Mouse (Mus musculus) bone marrow macrophage, adult 2 months (primary cell): Measurements from ENCODE around the gene Col6a1. TPM values are rescaled to one million over a fixed set of nuclear protein-coding genes. Genes with fewer than 3 reads are reported as not detected.

Source experiments
- H3K27ac ChIP-seq: 2 replicates; pipeline ENCODE4 v1.5.1; 2012; ENCODE audit warnings: low read depth, low read length; ENCODE audit not compliant: insufficient read depth
- H3K4me1 ChIP-seq: 2 replicates; pipeline ENCODE4 v1.6.1; 2012; ENCODE audit warnings: low read length; ENCODE audit not compliant: control insufficient read depth, insufficient read depth
- H3K4me3 ChIP-seq: 2 replicates; pipeline ENCODE4 v1.5.1; 2012; ENCODE audit warnings: mild to moderate bottlenecking, low read length, moderate library complexity; ENCODE audit not compliant: insufficient read depth
- CTCF ChIP-seq: IDR thresholded peaks from 2 replicates; pipeline ENCODE4 v1.5.1; 2012; ENCODE audit warnings: low read depth, mild to moderate bottlenecking, low read length, moderate library complexity
- POLR2A ChIP-seq: IDR thresholded peaks from 2 replicates; pipeline ENCODE4 v1.6.1; 2012; ENCODE audit warnings: mild to moderate bottlenecking, low read depth, low read length, borderline replicate concordance
- polyA plus RNA-seq: library from polyadenylated mRNA; stranded (reverse); fragments of >200 nt; gene quantifications from 2 replicates; pipeline ENCODE4 v1.2.4, GENCODE M21; 2012; ENCODE audit not compliant: missing spikeins, insufficient read depth, insufficient read length

The Col6a1 gene
- polyA plus RNA-seq, 1 experiment = 3.8 TPM

DNA sequence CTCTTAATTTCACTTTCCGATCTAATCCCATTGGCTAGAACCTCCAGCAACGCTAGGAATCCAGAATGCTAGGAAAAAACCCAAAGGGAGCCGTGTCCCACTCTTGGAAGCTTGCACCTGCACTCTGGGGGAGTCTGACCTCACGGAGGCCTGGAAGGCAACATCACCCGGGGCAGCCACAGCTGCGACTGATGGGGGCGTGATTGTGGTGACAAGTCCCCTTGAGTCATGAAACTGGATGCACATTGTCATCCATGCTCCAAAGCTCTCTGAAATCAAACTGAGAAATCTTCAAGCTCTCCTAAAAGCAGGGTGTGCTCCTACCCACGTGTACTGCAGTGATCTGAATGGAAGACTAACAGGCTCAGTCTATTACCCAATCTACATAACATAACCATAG, 10.8 kb upstream of the Col6a1 start:
- TF ChIP-seq POLR2A = no peak
- no peak for TF ChIP-seq CTCF
- no peaks in the 10 kb centered on the region for H3K4me1 ChIP-seq

DNA sequence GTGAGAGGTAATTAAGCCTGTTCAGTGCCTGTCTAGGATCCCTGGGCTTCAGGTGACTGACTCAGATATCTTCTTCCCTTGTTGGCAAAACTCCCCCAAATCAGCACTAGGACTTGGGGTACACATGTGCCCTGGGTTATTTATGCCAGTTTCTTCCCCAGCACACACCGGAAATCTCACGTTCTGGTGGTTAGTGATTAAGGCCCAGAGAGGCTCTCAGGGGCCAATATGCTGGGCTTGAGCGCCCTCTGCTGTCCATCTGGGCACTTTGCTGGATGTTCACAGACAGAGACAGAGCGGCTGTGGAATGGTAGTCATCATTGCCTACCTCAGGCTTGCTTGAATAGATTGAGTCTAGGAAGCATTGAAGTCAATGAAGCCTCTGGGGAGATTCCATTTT, 9.0 kb upstream of the Col6a1 start:
- Histone ChIP-seq H3K4me1 (no peaks in the 10 kb centered on the region), H3K27ac (no peak overlapping the region), H3K4me3 (no peak overlapping the region)
- peak; percentile 86 for TF ChIP-seq CTCF
- no peak for TF ChIP-seq POLR2A

More for the DNA sequence above, 10.8 kb upstream of the Col6a1 start:
- Histone ChIP-seq H3K27ac (no peak overlapping the region), H3K4me3 (no peak overlapping the region)

DNA sequence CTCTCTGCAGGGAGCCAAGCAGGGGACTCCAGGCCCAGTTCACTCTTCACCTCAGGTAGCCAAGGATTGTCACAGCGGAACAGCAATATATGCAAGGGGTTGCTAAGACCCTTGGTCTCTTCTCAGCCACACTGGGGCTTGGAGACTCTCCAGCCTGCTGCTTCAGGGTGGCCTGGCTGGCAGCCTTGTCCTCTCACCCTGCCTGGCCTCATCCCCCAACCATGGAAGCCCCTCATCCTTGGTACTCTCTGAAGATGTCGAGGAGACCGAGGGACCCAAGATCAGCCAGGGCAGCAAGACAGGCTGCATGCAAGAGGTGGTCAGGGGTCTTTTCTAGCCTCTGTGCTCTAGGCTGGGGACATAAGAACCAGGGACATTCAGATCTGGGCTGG, 7.7 kb upstream of the Col6a1 start:
- TF ChIP-seq POLR2A = no peak
- H3K4me3 ChIP-seq = no peak overlapping the region
- no peak overlapping the region for H3K27ac ChIP-seq
- H3K4me1 ChIP-seq = no peaks in the 10 kb centered on the region

DNA sequence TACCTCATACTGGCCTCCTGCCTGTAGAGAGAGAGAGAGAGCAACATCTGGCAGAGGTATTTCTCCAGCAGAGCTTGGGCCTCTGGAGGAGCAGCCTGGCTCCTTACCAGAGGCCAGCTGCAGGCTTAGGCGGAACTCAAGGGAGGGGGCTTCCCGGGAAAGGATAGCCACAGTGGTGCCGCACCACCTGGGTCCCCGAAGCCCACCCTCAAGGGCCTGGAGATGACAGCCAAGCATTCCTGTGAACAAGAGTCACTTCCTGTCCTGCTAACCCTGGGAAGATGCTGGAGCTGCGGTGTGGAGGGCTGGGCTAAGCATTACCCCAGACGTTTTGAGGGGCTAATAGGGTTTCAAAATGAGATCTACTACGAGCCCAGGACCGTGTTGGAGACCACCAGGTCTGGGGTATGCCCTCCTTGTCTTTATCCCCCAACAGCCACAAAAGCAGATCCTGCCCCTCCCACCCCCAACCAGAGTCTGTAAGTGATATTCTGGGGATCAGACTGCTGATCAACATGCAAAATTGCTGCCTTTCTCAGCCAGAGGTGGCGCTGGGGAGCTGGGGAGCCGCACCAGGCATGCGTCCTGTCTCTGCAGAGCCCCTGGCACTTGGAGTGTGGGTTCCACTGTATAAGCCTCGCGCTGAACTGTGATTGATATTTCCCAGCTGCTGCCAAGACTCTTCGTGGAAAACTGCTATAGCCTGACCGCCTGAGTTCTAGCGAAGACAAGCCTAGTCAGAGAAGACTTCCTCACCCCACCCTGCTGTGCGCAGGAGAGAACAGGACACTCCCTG, 7.1 kb upstream of the Col6a1 start:
- no peak overlapping the region for H3K4me3 ChIP-seq
- no peak overlapping the region for H3K27ac ChIP-seq
- H3K4me1 ChIP-seq = no peaks in the 10 kb centered on the region
- no peak for TF ChIP-seq CTCF
- TF ChIP-seq POLR2A = no peak

DNA sequence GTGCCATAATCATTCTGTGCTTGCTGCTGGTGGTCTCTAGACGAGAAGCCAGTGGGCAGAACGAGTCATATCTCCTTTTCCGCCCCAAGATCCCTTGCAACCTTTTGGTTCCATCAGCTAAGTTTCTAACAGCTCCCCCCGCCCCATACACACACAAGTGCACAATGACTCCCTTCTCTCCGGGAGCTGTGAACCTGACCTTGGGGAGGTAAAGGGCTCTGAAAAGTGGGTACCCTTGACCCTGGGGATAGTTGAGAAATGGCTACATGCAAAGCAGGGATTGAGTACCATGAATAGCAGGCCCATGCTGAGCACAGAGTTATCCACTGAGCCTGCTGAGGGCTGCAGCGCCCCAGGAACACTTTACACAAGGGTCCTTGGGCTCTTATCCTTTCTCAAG, 6.4 kb upstream of the Col6a1 start:
- H3K4me3 ChIP-seq = no peak overlapping the region
- no peak for TF ChIP-seq POLR2A
- no peak for TF ChIP-seq CTCF
- H3K27ac ChIP-seq = no peak overlapping the region
- no peaks in the 10 kb centered on the region for H3K4me1 ChIP-seq

DNA sequence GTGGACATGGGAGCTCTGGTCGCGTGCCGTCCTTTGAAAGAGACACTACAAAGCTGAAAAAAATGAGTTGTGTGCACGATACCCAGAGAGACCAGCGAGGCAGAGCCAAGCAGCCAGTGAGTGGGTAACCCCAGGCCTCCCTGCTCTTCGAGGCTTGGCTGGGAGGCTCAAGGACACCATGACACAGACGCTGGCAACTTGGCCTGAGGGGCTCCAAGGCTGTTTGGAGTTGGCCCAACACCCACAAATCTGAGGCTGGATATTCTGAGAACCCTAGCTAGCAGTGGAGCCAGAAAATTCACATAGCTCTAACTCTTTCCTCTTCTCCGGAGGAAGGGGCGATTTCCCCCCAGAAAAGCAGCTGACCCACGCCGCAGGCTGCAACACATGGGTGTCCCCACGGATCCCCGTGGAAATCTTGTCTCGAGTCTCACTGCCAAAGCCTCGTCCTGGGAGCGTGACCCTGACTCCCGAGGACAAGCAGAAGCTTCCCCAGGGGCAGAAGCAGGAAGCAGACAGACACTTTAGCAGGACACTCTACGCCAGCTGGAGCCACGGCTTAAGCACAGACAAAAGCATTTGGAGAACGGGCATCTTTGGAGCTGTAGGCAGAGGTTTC, 5.8 kb upstream of the Col6a1 start:
- Histone ChIP-seq H3K4me3 (no peak overlapping the region), H3K4me1 (no peaks in the 10 kb centered on the region), H3K27ac (no peak overlapping the region)
- TF ChIP-seq CTCF = no peak
- no peak for TF ChIP-seq POLR2A

DNA sequence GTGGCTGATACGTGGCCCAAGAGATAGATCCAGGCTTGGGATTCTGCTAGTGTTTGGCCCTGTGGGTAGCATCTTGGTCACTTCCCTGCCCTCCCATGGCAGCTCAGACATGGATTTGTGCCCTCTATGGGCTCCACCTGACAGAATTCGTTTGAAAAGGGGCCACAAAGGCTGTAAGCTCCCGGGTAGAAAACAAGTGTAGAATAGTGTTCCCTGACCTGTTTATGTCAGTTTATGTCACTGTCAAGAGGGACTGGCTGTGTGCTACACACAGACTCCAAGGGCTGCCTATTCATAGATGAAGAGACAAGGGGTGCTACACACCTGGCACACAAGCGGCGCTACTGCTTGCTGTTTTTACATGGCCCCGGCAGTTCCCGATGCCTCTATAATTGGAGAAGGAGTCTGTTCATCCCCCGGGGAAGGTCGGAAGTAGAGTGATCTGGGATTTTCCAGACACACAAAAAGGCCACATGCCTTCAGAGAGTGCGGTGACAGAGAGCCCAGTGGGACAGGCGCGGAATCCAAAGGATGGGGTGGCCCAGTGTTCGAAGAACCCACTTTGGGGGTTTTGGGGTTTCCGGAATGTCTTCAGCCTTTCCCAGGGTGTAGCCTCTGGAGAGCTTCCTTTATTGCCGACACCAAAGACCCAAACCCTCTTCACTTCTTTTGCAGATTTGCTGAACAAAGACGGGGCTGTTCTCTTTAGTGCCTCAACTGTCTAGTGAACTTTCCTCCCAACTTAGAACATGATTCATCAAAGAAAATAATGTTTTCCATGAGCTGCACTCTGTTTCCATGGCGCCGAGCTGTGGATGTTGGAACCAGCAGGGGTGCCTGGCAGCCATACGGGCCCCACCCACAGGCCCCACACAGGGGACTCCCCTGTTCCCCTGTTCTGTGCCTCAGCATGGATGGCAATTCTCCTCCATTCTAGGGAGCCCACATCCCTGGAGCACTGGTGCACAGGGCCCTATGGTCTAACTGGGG, 4.0 kb upstream of the Col6a1 start:
- TF ChIP-seq POLR2A (no peak), CTCF (no peak)
- H3K4me3 ChIP-seq = no peak overlapping the region
- H3K27ac ChIP-seq = no peak overlapping the region
- no peaks in the 10 kb centered on the region for H3K4me1 ChIP-seq

DNA sequence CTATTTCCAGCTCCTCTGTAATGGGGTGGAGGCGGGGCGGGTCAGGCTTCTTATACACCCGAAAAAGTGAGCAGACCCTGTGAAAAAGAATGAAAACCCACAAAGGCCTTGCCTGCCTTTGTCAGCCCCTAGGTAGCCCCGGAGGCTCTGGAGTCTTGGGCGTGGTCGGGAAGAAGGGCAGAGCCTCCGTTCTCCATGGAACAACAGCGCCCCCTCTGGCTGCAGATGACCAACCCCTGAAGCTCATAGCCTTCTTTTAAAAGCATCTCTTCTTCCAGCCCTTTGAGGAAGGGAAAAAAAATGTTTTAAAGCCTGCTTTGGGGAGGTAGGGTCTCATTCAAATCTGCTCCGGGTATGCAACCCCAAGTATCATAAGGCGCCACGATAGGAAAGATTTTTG, 2.4 kb upstream of the Col6a1 start:
- Histone ChIP-seq H3K4me3 (no peak overlapping the region), H3K4me1 (no peaks in the 10 kb centered on the region), H3K27ac (no peak overlapping the region)
- TF ChIP-seq POLR2A (no peak), CTCF (peak; percentile 22; the same call in 1 of the 2 replicates)

DNA sequence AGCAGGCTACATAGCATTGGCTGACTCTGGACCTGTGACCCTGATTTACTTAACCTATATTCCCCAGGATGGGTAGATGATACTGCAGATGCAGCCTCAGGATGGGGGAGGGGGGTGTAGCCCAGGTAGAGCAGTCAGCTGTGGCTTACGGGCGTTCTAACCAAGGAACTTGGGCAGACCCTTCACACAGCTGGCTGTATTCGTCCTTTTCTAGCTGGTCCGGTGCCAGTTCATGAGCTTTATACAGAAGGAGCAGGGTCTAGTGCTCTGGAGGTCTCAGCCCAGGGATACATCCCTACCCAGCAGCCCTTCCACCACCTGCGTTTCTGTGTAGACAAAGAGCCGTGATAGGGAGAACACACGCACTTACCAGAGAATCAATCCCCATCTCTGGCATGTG, 1.3 kb upstream of the Col6a1 start:
- Histone ChIP-seq H3K4me1 (no peaks in the 10 kb centered on the region), H3K4me3 (no peak overlapping the region), H3K27ac (no peak overlapping the region)
- no peak for TF ChIP-seq POLR2A
- no peak for TF ChIP-seq CTCF
